Mouse (Mus musculus): ENCODE measurements around the gene Abcc3.

Abcc3 gene

DNA sequence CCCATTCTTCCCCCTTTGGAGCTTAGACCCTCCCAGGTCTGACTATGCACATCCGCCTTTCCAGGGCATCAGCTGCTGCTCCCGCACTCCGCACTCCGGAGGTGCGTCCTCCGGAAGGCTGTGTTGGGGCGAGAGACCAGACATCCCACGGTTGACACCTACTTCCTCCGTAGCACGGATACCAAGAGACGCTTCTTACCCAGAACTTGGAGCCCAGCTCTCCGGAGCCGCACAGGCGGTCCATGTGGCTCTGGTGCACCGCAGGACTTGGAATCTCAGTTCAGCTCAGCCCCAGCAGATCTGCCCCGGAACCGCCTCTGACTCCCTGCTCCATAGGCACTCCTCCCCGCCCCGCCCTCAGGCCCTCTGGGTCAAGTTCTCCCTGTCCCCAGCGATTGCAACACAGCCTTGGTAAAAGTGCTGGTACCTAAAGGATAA lies at the start of gene Abcc3:
Gene Abcc3, minus strand, starts transcription at position 326 of the 438 bp plus-strand sequence.
- DNase-seq = peak; percentile 30

DNA sequence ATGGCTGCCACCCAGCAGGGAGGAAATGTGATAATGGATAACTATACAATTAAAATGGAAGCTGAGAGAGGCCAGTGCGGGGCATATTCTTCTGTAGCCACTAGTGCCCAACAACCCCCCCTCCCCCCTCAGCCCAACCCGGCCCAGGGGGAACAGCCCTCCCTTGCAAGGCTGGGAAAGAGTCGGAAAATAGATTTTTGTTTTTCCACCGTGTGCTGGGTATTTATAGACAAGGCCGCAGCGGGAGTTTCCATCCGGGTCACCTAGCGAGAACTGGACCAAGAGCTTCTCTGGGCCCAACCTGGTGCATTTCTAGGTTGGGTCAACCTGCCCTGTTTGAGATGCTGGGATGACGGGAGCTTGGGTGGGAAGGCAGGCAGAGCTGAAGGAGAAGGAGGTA lies 49.0 kb upstream of the Abcc3 start:
- DNase-seq = no peak

DNA sequence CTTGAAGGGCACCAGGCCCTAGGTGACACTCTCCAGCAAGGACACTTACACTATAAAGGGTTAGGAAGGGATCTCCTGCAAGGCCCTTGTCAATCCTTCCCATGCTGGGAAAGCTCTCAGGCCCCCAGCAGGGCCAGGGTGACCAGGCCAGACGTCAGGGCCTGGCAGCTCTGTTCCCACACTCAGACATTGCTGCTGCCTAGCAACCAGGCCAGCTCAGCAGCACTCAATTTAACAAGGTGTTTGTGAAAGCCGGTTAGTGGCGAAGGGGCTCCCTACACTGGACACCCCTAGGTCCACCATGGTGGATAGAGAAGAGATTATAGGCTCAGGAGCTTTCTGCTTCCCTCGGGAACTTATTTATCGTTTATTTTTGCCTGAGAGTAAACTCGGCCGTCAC lies 48.3 kb upstream of the Abcc3 start:
- peak; percentile 42 for DNase-seq

DNA sequence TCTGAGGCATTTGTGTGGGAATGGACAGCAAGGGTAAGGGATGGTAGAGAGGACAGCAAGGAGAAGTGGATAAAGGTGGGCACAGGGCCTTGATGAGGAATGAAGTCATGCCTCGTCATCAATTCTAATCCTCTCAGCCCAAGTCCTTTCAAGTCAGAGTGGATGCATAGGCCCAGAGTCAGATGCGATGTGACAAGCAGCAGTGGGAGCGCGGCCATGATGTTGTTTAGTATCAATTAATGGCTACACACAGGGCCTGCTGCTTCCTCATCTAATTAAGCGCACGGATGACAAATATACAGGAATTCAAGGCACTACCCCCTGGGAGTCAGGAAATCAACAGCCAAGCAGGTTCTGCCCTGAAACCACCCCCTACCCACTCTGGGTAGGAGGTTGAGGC lies 47.6 kb upstream of the Abcc3 start:
- DNase-seq = no peak

DNA sequence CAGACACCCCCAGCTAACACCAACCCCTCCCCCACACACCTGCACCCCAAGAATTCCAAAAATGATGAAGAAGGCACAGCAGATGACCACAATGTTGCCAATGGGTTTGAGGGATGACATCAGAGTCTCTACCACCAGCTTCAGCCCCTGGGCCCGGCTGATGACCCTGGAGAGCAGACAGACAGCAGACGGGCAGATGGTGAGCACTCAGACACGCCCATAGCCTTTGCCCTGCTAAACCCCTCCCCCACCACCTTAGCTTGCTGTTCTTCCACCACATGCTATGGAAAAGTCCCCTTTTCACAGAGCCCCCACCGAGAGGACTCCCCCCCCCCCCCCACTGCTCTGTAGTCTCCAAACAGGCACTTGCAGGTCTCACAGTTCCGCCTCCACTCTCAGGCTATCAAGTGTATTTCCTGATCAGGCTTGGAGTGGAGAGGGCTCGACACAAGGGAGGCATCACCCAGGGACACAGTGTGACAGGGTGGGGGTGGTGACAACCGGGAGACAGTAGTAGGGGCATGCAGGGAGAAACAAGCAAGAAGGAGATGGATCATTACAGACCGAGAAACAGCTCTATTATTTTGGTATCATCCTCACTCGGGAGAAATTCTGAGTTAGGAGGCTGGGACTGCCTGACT lies 36.3 kb upstream of the Abcc3 start:
- DNase-seq = peak; percentile 75

DNA sequence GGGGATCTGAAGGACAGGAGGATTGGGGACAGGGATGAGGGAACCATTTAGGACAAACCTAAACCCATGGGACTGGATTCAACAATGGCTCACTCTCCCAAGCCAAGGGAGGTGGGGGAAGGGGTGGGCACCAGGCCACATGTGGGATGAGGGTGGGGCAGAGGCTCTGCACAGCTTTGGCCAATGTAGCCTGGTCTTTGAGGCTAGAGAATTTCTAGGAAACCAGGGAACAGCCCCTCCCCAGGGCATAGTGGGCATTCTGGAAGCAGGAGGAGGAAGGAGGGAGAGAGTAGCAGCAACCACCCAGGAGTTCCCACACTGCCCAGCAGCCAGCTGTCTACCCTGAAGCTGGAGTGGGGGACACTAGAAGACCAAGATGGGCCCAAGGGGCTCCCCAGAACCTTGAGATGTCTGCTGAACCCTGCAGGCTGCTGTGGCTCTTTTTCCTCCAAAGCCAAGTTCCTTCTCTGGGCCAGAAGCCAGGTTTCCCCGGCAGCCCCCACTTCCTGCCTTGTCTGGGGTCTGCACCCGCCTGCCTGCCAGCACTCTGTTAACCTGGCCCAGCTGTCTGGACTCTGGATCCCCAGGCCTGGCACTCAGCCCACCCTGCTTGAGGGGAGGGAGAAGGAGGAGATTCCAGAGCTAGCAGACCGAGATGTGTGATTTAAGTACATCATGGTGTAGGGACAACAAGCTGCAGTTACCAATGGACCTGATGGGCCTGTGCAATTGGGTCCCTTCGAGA lies 35.5 kb upstream of the Abcc3 start:
- DNase-seq = peak; percentile 68

DNA sequence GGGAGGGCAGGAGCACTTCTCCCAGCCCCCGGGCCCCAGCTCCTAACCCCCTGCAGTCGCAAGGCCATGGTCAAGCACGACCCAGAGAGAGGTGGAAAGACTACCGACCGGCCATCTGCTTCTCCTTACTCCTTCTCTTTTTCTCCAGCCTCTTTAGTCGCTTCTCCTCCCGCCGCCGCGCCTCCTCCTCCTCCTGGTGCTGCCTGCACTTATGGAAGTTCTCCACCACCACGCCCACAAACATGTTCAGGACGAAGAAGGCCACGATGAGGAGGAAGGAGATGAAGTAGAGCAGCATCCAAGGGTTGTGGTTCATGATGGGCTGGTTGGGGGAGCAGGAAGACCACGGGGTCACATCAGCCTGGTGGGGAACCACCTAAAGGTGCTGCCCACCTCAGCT lies 32.9 kb upstream of the Abcc3 start:
- no peak for DNase-seq

DNA sequence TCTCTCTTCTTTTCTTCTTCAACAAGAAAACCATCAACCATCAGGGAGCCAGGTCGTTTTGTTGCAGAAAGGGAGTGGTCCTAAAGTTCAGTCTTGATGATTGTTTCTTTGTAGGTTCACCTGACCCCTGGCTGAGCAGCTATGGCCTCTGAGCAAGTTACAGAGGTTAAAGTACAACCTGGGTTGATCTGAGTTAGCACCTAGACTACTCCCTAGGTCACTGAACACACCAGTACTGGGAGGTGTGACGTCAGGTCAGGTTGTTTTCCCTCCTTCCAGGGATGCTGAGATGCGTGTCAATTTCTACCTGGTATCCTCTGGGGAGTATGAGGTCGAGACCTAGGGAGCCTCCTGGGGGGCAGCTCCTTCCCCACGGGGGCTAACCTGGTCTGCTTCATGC lies 32.4 kb upstream of the Abcc3 start:
- DNase-seq = no peak

DNA sequence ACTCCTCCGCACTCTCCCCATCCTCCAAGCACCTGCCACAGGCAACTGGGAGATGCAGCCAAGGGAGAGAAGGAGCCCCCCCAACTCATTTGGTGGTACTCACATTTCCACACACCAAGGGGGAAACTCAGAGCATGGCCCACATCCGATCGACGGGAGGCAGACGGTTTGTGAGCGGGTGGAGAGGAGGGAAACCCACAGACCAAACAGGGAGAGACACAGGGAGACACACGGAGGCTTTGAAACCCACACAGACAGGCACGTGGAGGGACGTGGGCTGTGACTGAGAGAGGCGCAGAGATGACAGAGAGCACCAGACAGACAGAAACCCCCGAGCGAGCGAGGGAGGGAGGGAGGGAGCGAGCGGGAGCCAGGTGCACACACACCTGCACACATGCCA lies 31.6 kb upstream of the Abcc3 start:
- no peak for DNase-seq

DNA sequence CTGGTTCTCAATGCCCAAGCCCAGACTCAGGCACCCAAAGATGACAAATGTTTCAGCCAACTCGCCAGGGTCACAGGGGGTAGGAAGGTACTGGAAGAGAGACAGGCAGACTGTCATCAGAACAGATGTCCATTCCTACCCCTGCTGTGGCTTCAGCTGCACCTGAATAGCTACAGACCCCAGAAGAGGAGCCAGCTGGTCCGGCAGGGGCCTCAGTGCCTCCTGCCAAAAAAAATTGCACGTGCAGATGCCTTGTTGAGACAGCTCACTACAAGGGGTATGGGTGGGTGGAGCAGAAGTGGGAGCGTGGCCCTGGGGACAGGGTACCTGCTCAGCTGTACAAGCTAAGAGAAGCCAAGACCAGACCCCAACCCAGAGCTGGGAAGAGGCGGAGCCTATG lies 31.1 kb upstream of the Abcc3 start:
- no peak for DNase-seq

DNA sequence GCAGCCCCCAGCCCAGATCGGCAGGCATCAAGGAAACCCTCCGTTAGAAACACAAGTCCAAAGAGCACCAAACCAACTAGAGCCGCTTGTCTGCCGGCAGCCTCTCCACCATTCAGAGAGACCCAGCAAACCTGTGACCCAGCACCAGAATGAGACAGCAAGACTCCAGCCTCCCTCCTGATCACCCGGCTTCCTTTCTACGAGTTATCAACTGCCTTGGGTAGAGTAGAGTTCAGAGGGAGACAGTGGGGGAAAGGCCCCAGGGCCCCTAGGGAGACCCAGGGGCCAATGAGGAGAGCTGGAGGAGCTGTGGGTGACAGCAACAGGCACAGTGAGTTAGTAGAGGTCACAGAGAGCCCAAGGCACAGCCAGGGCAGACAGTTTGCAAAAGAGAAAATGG lies 28.2 kb upstream of the Abcc3 start:
- DNase-seq = no peak

DNA sequence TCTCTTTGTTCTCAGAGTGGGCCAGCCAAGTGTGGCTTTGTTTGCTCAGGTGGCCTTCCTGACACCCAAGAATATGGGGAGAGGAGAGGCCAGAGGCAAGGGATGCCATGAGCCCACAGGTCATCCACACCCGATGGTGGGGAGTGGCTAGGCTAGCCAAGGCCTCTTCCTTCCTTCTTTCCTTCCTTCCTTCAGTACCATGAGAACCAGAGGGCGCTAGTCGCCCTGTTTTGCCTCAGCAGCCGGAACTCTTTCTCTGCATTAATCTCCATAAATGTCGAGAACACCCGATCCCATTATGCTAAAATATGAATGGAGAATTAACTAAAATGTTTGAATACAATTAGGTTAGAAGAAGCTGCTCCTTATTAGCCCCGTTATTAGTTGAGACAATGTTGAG lies 27.5 kb upstream of the Abcc3 start:
- peak; percentile 62 for DNase-seq

DNA sequence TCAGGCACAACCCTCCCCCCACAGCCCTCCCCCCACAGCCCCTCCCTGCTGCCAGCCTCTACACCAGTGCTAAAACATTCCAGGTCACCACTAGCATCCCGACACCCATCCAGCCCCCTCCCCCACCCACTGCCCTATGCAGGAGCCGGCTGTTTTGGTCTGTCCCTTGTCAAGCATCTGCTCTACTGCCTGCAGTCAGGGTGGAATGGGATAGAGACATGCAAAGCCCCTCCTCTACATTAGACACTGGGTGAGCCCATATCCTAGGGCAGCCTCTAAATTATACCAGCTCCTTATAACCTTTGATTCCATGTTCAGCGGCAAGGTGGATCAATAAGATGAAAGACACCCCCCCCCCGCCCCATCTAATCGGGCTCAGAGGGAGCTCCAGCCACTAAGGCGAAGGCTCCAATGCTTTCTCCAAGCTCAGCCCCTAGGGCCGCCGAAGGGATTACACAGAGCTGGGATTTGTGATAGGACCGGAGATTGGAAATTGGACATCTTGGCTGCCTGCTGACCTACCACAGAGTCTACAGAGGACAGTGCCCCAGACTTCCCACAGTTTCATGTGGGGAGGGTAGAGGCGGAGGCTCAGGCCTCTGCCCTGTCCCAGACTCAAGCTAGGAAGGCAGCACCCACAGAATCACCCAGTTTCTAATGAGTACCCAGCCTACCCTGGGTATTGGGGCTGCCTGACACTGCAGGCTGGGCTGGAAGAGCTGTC lies 26.4 kb upstream of the Abcc3 start:
- no peak for DNase-seq

DNA sequence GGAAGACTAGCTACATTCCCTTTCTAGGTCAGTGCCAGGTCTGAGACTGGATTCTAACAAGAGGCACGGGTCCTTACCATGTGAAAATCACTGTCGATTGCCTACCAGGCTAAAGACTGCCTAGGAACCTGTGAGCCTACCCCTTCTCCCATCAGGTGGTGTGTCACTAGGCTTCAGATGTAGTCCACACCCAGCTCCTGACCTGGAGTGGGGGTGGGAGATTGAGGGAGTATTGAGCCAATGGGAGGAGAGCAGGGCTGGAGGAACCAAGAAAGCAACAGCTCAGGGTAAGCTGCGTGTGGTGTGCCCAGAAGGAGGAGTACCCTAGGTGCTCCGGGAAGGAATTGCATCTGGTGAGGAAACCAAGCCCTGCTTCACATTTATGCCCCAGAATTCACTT lies 21.2 kb upstream of the Abcc3 start:
- no peak for DNase-seq

DNA sequence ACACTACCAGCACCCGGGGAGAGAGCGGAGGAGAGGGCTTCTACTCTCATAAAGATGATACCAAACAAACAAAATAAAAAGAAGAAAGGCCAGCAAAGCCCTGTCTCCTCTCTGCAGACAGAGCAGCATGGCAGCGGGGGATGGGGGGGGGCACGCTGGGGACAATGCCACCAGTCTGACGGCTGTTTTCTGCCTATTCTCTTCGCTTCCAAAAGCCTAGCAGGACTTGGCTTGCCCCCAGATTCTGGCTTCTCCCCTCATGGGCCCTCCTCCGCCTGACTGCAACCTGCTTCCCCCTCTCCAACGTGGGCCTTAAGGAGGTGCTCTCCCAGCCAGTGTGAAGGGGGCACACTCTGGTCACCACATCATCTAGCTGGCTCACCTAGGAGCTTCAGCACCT lies 20.7 kb upstream of the Abcc3 start:
- DNase-seq = no peak

DNA sequence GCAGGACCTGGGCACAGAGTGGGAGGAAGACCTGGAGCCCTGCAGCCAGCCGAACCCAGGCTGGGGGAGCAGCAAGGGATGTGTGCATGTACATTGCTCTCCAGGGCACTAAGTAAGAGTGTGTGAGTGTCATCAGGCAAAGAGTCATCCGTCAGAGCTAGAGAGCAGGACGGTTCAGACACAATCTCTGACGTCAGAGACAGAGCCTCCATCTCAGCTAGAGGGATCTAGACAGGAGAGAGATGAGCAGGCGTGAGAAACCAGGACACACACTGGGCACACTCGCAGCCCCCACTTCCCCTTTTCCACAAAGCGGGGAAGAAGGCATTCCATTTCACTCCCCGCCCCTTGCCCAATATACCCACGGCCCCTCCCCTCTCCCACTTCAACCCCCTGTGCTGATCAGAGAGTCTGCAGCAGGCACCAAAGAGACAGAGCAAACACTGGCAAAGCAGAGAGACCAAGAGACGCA lies 20.2 kb upstream of the Abcc3 start:
- DNase-seq = no peak

DNA sequence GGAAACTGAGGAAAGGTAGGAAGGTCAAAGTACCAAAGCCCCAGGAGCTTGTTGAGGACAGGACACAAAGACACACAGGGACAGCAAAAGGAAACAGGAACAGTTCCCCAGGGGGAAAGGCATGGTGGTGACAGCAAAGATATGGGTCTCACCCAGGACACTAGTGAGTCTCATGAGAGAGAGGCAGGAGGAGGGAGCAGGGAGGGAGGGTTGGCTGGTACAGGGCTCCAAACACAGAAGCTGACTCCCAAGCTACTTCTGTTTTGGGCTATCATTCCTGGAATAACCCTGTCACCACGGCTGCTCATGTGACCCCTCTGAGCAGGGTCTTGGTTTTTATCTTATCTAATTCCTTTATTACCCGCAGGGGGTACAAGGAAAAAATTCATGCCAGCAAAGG lies 19.8 kb upstream of the Abcc3 start:
- no peak for DNase-seq

DNA sequence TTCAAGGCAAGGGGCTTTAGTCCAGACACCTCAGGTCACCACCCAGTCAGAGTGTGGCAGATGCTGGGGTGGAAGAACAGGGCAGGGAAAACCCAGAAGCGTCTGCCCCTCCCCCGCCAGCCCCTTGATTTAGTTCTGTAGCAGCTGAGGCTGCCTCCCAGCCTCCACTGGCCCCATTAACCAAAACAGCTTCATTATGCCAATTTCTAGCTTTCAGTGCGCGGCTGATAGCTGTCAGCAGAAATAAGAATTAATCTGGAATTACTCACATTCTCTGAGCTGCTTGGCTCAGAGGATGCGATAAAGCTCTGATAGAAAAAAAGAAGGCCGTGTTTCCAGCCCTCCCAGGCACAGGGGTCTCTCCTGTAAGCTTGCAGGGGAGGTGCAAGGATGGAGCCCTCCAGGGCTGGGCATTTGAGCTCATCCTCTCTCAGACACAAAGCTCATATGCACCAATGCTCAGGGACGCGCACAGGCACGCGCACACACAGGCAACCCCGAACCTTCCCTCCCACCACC lies 15.1 kb upstream of the Abcc3 start:
- peak; percentile 76 for DNase-seq

DNA sequence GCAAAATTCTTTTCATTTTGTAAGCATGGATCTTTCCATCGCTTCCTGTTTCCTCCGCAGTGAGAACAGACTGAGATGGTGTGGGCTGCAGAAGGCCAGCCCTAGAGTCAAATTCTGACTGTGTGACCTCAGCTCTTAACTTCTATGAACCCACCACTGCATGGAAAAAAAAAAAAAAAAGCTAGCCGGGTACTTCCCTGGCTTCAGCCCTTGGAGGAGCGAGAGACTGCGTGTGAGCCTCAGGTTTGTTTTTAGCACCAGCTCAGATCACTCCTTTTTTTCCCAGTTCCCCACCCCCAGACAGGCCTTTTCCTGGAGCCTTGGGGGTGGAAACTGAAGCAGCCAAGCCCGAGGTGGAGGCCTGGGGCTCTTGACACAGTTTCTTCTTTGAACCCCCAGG lies 12.6 kb upstream of the Abcc3 start:
- DNase-seq = no peak

DNA sequence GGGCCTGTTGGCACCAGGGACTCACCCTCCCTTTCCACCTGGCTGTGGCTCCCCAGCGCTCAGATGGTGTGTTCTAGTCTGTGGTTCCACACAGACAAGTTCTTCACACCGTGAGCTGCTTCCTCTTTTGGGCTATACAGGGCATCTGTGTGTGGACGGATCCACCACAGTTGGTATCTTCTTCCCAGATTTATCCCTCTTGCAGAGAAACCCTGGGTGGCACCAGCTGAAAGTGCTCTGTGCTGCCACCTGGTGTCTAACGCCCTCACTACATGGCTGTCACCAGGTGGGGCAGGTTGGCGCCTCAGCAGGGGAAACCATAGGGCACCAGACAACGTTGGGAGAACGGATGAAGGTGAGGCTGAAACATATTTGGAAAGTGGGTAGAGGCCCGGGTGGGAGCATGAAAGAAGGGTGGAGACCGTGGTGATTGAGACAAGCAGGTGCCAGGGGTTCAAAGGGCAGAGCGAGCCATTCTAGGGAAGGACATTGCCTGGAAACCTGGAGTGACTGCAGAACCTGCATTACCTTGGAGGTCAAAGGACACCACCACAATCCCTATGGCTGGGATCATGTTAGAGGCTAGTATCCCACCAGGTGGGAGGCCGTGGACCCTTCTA lies 12.0 kb upstream of the Abcc3 start:
- DNase-seq = peak; percentile 80

DNA sequence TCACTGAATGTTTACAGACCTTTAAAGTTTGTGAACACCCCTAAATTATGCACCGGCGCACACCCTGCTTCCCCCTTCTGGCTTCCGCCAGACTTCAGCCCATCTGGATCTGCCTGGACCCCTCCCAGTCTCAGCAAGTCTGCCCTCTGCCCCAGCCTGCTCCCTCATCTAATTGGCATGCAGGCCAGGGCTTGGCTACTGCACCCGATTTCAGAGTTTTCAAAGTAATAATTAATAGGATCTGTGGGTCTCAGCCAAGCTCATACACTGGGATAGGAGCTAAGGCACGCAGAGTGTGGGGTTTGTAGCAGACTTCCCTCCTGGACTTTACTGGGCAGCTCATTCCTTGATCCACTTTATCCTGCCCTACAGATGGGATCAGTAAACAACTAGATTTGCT lies 11.4 kb upstream of the Abcc3 start:
- DNase-seq = no peak

DNA sequence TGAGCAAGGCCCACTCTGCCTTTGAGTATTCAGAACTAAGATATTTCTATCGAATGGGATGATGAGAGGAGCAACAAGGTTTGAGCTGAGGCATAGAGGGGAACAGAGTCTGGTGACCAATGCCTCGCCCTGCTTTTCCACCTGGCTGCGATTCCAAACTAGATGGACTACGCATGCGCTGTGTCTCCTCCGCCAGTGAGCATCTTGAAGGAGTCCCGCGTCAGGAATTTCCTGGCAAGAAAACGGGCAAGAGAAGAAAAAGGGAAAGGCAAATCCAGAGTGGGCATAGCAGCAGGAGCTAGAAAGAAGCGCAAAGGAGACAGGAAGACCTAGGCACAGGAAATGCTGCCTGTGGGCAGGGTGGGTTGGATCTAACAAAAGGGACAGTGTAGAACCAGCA lies 11.0 kb upstream of the Abcc3 start:
- no peak for DNase-seq

DNA sequence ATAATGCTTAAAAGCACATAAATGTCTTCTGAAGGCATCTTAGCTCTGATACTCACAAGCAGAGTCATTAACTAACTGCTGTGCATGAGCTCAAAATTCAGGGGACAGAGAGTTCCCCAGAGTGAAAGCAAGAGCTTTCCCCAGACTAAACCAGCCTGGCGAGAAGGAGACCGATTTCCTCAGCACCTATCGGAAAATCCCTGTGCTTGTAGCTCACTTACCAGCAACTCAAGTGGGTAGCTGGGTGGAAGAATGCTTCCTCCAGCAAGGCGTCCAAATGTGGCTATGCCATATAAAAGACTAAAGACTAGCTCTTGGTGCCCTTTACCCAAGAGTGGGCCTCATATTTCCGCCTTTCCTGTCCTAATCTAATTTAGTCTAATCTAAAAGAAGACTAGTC lies 9.9 kb upstream of the Abcc3 start:
- DNase-seq = no peak

Data from embryo, embryonic 11 days (tissue).